Mouse (Mus musculus) limb, embryonic 15.5 days (tissue): Measurements from ENCODE around the gene Zfp385b. TPM values are rescaled to one million over a fixed set of nuclear protein-coding genes. Genes with fewer than 3 reads are reported as not detected.

Experiments used
- ATAC-seq: fragments of 200-750 bp; cut with Nextera tagmentation; 2 replicates; pipeline ENCODE4 v1.8.0; 2017; ENCODE audit warnings: low read depth, moderate TSS enrichment; ENCODE audit not compliant: insufficient number of reproducible peaks, low FRiP score, low TSS enrichment
- H3K27ac ChIP-seq: fragments of 300-500 bp; sonication (generic); 2 replicates; pipeline ENCODE4 v1.5.1; 2015; ENCODE audit warnings: moderate library complexity, mild to moderate bottlenecking, inconsistent platforms
- H3K27me3 ChIP-seq: fragments of 300-500 bp; sonication (generic); 2 replicates; pipeline ENCODE4 v1.6.1; 2015; ENCODE audit warnings: inconsistent platforms
- H3K36me3 ChIP-seq: fragments of 300-500 bp; sonication (generic); 2 replicates; pipeline ENCODE4 v1.6.1; 2015; ENCODE audit warnings: inconsistent platforms
- H3K4me1 ChIP-seq: fragments of 300-500 bp; sonication (generic); 2 replicates; pipeline ENCODE4 v1.6.1; 2015; ENCODE audit warnings: inconsistent platforms
- H3K4me2 ChIP-seq: fragments of 300-500 bp; sonication (generic); 2 replicates; pipeline ENCODE4 v1.6.1; 2015; ENCODE audit warnings: mild to moderate bottlenecking, inconsistent platforms
- H3K4me3 ChIP-seq: fragments of 300-500 bp; sonication (generic); 2 replicates; pipeline ENCODE4 v1.5.1; 2015; ENCODE audit warnings: mild to moderate bottlenecking, inconsistent platforms
- H3K9ac ChIP-seq: fragments of 300-500 bp; sonication (generic); 2 replicates; pipeline ENCODE4 v1.6.1; 2015; ENCODE audit warnings: inconsistent platforms
- H3K9me3 ChIP-seq: fragments of 300-500 bp; sonication (generic); 2 replicates; pipeline ENCODE4 v1.6.1; 2016; ENCODE audit warnings: inconsistent platforms
- whole genome bisulfite sequencing: fragments of 180-500 bp; shearing (Covaris S2); methylation state at CpG from one replicate; pipeline ENCODE4 v1.1.7; 2015; 5-methylcytosine and 5-hydroxymethylcytosine counted together
- polyA plus RNA-seq: library from polyadenylated mRNA; unstranded; fragments of >200 nt; fragmentation: Nextera tagmentation; extraction: Ambion mirVana; gene quantifications from 2 replicates; pipeline ENCODE4 v1.2.1, GENCODE M21; 2015

Gene Zfp385b
- polyA plus RNA-seq, 1 experiment from 2014 or later: 12.9 TPM

DNA sequence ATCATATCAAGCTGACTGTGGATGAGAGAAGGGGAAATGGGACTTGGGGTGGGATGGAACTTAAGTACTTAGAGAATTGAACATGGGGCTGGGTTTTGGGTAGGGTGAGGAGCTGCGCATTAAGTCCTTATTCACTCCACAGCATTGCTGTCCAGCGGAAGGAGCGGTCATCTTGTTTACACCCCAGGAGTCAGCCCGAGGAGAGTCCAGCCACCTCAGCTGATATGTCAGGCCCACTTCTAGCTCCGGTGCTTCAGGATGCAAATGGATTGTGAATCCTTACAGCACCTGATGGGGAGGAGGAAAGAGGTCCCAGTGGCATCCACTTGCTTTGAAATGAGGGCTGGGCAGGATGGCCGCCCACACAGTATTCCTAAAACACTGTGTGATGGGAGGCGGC lies 425.6 kb downstream of the Zfp385b start:
- no peaks in the 10 kb centered on the region for H3K36me3 ChIP-seq
- WGBS: 92% methylated on average over 7 of the region's 7 CpGs
- ATAC-seq: no peak

DNA sequence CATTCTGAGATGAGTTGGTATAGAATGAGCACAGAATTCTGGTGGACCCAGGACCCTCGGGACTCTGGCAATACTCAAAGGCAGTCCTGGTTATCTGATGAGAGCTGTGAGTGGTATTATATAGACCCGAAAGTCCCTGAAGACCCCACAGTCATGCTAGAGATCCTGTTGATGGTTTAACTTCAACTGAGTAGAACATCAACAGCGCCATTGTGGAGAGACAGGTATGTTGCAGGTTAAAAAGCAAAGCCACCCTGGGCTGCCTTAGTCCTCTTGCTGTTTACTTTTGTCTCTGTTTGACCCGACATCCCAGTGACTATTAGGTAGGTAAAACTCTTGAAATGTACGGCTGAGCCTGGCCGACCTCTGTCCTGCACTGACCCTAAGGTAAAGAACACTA lies 431.3 kb downstream of the Zfp385b start:
- no peak overlapping the region for H3K4me2 ChIP-seq
- 80% methylated on average over 6 of the region's 6 CpGs for WGBS
- H3K9me3 ChIP-seq: no peaks in the 10 kb centered on the region
- H3K27me3 ChIP-seq: no peaks in the 10 kb centered on the region
- no peaks in the 10 kb centered on the region for H3K36me3 ChIP-seq
- H3K9ac ChIP-seq: no peak overlapping the region
- no peak overlapping the region for H3K4me3 ChIP-seq
- H3K27ac ChIP-seq: no peak overlapping the region
- H3K4me1 ChIP-seq: no peaks in the 10 kb centered on the region
- no peak for ATAC-seq

More for the DNA sequence above, 425.6 kb downstream of the Zfp385b start:
- Histone ChIP-seq H3K27me3 (no peaks in the 10 kb centered on the region), H3K4me2 (no peak overlapping the region), H3K9ac (no peak overlapping the region), H3K4me1 (no peaks in the 10 kb centered on the region), H3K27ac (no peak overlapping the region), H3K9me3 (no peaks in the 10 kb centered on the region), H3K4me3 (no peak overlapping the region)

GRCm38 (mm10) chr2:77386515-77386914 lies 432.9 kb downstream of the Zfp385b start:
- H3K4me3 ChIP-seq: no peak overlapping the region
- no peak overlapping the region for H3K9ac ChIP-seq
- WGBS: 18% methylated on average over 5 of the region's 5 CpGs
- no peak overlapping the region for H3K4me2 ChIP-seq
- no peak overlapping the region for H3K27ac ChIP-seq
- no peaks in the 10 kb centered on the region for H3K36me3 ChIP-seq
- H3K27me3 ChIP-seq: no peaks in the 10 kb centered on the region
- no peak for ATAC-seq
- H3K4me1 ChIP-seq: no peaks in the 10 kb centered on the region
- H3K9me3 ChIP-seq: no peaks in the 10 kb centered on the region

DNA sequence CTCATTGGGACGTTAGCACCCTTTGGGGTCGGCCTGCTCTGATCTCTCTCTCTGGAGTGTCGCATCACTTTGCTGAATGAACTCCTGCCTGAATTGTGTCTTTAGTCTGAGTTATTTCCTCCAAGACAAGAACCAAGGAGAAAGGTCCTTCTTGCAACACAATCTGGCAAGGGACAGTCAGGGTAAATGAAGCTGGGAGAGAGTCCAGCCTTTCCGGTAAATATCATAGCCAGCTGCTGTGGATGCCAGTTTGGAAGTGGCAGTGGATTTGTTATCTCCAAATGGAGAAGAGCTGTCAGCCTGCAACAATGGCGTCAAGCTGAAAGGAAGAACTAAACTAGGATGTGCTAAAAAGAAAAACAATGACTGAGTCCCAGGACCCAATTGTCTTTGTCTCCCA lies 436.7 kb downstream of the Zfp385b start:
- Histone ChIP-seq H3K4me1 (no peaks in the 10 kb centered on the region), H3K4me2 (no peak overlapping the region), H3K9me3 (no peaks in the 10 kb centered on the region), H3K27ac (no peak overlapping the region), H3K4me3 (no peak overlapping the region), H3K27me3 (no peaks in the 10 kb centered on the region), H3K36me3 (no peaks in the 10 kb centered on the region), H3K9ac (no peak overlapping the region)
- 83% methylated on average over 5 of the region's 5 CpGs for WGBS
- ATAC-seq: no peak

GRCm38 (mm10) chr2:77379907-77380306 lies 439.5 kb downstream of the Zfp385b start:
- 86% methylated on average over 1 of the region's 1 CpGs for WGBS

GRCm38 (mm10) chr2:77379332-77379731 lies 440.1 kb downstream of the Zfp385b start:
- Histone ChIP-seq H3K36me3 (no peaks in the 10 kb centered on the region), H3K4me2 (no peak overlapping the region), H3K4me3 (no peak overlapping the region), H3K9ac (no peak overlapping the region), H3K27me3 (no peaks in the 10 kb centered on the region), H3K27ac (no peak overlapping the region), H3K4me1 (no peaks in the 10 kb centered on the region), H3K9me3 (no peaks in the 10 kb centered on the region)
- WGBS: 91% methylated on average over 5 of the region's 5 CpGs
- ATAC-seq: no peak

More at GRCm38 (mm10) chr2:77379907-77380306, 439.5 kb downstream of the Zfp385b start:
- H3K9ac ChIP-seq: no peak overlapping the region
- no peaks in the 10 kb centered on the region for H3K36me3 ChIP-seq
- ATAC-seq: no peak
- no peaks in the 10 kb centered on the region for H3K27me3 ChIP-seq
- no peak overlapping the region for H3K4me2 ChIP-seq
- no peak overlapping the region for H3K4me3 ChIP-seq
- H3K9me3 ChIP-seq: no peaks in the 10 kb centered on the region
- H3K4me1 ChIP-seq: no peaks in the 10 kb centered on the region
- H3K27ac ChIP-seq: no peak overlapping the region

GRCm38 (mm10) chr2:77376823-77377222 lies 442.6 kb downstream of the Zfp385b start:
- Histone ChIP-seq H3K27me3 (no peaks in the 10 kb centered on the region), H3K4me3 (no peak overlapping the region)

DNA sequence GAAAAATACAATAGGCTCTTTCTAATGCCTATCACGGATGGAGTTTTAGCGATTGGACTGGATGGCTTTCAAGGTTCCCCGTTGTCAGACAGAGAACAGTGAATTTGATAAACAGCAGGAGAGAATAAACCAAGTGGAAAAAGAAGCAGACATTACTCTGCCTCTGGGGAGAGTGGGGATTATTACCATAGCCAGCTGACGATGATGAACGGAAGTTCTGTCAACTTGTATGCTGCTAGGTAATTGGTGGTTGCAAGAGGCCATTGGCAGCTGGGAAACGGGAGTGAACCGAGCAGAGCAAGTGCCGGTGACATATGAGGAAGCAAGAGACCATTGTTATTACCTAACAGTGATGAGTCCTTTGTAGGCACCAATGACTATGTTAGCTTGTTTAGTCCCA lies 444.3 kb downstream of the Zfp385b start:
- Histone ChIP-seq H3K27ac (no peak overlapping the region), H3K9me3 (no peaks in the 10 kb centered on the region), H3K4me3 (no peak overlapping the region), H3K9ac (no peak overlapping the region), H3K4me2 (no peak overlapping the region), H3K4me1 (no peaks in the 10 kb centered on the region), H3K36me3 (no peaks in the 10 kb centered on the region), H3K27me3 (no peaks in the 10 kb centered on the region)
- ATAC-seq: no peak
- WGBS: 56% methylated on average over 8 of the region's 8 CpGs

More at GRCm38 (mm10) chr2:77376823-77377222, 442.6 kb downstream of the Zfp385b start:
- no peak overlapping the region for H3K4me2 ChIP-seq
- no peak overlapping the region for H3K9ac ChIP-seq
- no peak for ATAC-seq
- H3K36me3 ChIP-seq: no peaks in the 10 kb centered on the region
- 65% methylated on average over 9 of the region's 9 CpGs for WGBS
- no peak overlapping the region for H3K27ac ChIP-seq
- no peaks in the 10 kb centered on the region for H3K4me1 ChIP-seq
- H3K9me3 ChIP-seq: no peaks in the 10 kb centered on the region

GRCm38 (mm10) chr2:77369174-77369573 lies 450.3 kb downstream of the Zfp385b start:
- no peak for ATAC-seq
- Histone ChIP-seq H3K4me3 (no peak overlapping the region), H3K27ac (no peak overlapping the region), H3K4me2 (no peak overlapping the region), H3K4me1 (no peaks in the 10 kb centered on the region), H3K9me3 (no peaks in the 10 kb centered on the region), H3K36me3 (no peaks in the 10 kb centered on the region), H3K27me3 (no peaks in the 10 kb centered on the region), H3K9ac (no peak overlapping the region)
- 63% methylated on average over 4 of the region's 4 CpGs for WGBS

Other genes with a start within 250 kb of the Zfp385b start
- gene Cwc22, start 126.7 kb upstream of the Zfp385b start, polyA plus RNA-seq: 30.9 and 31.5 TPM in 2 replicates